Mouse (Mus musculus): ENCODE data around the gene Mzt1. TPM values are rescaled to one million over a fixed set of nuclear protein-coding genes. Genes with fewer than 3 reads are reported as not detected.
A peak's percentile ranks its signal among the peaks of the same experiment; 100 is the strongest.
"Not testable (repeated sequence)": the region's sequence is repeated elsewhere in the genome, so short reads cannot be mapped to it uniquely, and the experiment has no call there.

Mzt1 gene
- polyA plus RNA-seq, 1 experiment from 2014 or later = 104 TPM

GRCm38 (mm10) chr14:99044718-99045117, 1.2 kb downstream of the Mzt1 start:
- H3K9ac ChIP-seq (ENCODE audit: low read length) = peak overlapping the region; percentile 96
- H3K27me3 ChIP-seq (ENCODE audit: control insufficient read depth, insufficient read depth, low read length) = no peaks in the 10 kb centered on the region
- H3K9me3 ChIP-seq (ENCODE audit: control insufficient read depth, low read length) = no peaks in the 10 kb centered on the region
- H3K4me3 ChIP-seq (ENCODE audit: low read depth, low read length) = peak overlapping the region; percentile 97
- peaks cover 9% of the 10 kb centered on the region for H3K4me1 ChIP-seq (ENCODE audit: control insufficient read depth, insufficient read depth, low read length)
- DNase-seq (ENCODE audit: low spot score) (no peak), ATAC-seq (ENCODE audit: insufficient number of reproducible peaks, low FRiP score, low TSS enrichment, low read depth) (no peak)
- H3K36me3 ChIP-seq (ENCODE audit: control insufficient read depth, insufficient read depth, low read length) = no peaks in the 10 kb centered on the region
- H3K4me2 ChIP-seq (ENCODE audit: low read depth, severe bottlenecking) = peak overlapping the region; percentile 47
- H3K27ac ChIP-seq (replicated peaks; ENCODE audit: low read depth, low read length) = no peak overlapping the region
- WGBS = 12% methylated on average over 5 of the region's 5 CpGs

- Histone ChIP-seq H3K9me3 (ENCODE audit: control insufficient read depth, low read length) (no peaks in the 10 kb centered on the region), H3K9ac (ENCODE audit: low read length) (no peak overlapping the region; the same call in 1 of the 2 replicates), H3K36me3 (ENCODE audit: control insufficient read depth, insufficient read depth, low read length) (no peaks in the 10 kb centered on the region), H3K27ac (replicated peaks; ENCODE audit: low read depth, low read length) (no peak overlapping the region), H3K4me1 (ENCODE audit: control insufficient read depth, insufficient read depth, low read length) (peaks cover 9% of the 10 kb centered on the region), H3K27me3 (ENCODE audit: control insufficient read depth, insufficient read depth, low read length) (no peaks in the 10 kb centered on the region), H3K4me2 (ENCODE audit: low read depth, severe bottlenecking) (peak overlapping the region; percentile 47), H3K4me3 (ENCODE audit: low read depth, low read length) (0 out of 2 replicates have a peak overlapping the region, but pooled peaks have one; percentile 97)
- DNase-seq (ENCODE audit: low spot score) (no peak), ATAC-seq (ENCODE audit: insufficient number of reproducible peaks, low FRiP score, low TSS enrichment, low read depth) (no peak)
- WGBS = 44% methylated on average over 10 of the region's 10 CpGs
Measured at GRCm38 (mm10) chr14:99044096-99044495, 1.8 kb downstream of the Mzt1 start.

GRCm38 (mm10) chr14:99043499-99043898, 2.4 kb downstream of the Mzt1 start:
- no peaks in the 10 kb centered on the region for H3K9me3 ChIP-seq (ENCODE audit: control insufficient read depth, low read length)
- peak overlapping the region; percentile 47; the same call in 1 of the 2 replicates for H3K4me2 ChIP-seq (ENCODE audit: low read depth, severe bottlenecking)
- ATAC-seq (ENCODE audit: insufficient number of reproducible peaks, low FRiP score, low TSS enrichment, low read depth) (no peak), DNase-seq (ENCODE audit: low spot score) (no peak)
- no peak overlapping the region for H3K9ac ChIP-seq (ENCODE audit: low read length)
- H3K27me3 ChIP-seq (ENCODE audit: control insufficient read depth, insufficient read depth, low read length) = no peaks in the 10 kb centered on the region
- WGBS = 65% methylated on average over 1 of the region's 1 CpGs
- H3K4me3 ChIP-seq (ENCODE audit: low read depth, low read length) = no peak overlapping the region
- H3K27ac ChIP-seq (replicated peaks; ENCODE audit: low read depth, low read length) = no peak overlapping the region
- H3K36me3 ChIP-seq (ENCODE audit: control insufficient read depth, insufficient read depth, low read length) = no peaks in the 10 kb centered on the region
- H3K4me1 ChIP-seq (ENCODE audit: control insufficient read depth, insufficient read depth, low read length) = peaks cover 9% of the 10 kb centered on the region

GRCm38 (mm10) chr14:99041416-99041815, 4.5 kb downstream of the Mzt1 start:
- no peak for DNase-seq (ENCODE audit: low spot score)
- H3K4me2 ChIP-seq (ENCODE audit: low read depth, severe bottlenecking) = no peak overlapping the region
- no peaks in the 10 kb centered on the region for H3K27me3 ChIP-seq (ENCODE audit: control insufficient read depth, insufficient read depth, low read length)
- 77% methylated on average over 4 of the region's 4 CpGs for WGBS
- no peaks in the 10 kb centered on the region for H3K9me3 ChIP-seq (ENCODE audit: control insufficient read depth, low read length)
- H3K4me3 ChIP-seq (ENCODE audit: low read depth, low read length) = no peak overlapping the region
- no peaks in the 10 kb centered on the region for H3K36me3 ChIP-seq (ENCODE audit: control insufficient read depth, insufficient read depth, low read length)
- H3K27ac ChIP-seq (replicated peaks; ENCODE audit: low read depth, low read length) = no peak overlapping the region
- H3K4me1 ChIP-seq (ENCODE audit: control insufficient read depth, insufficient read depth, low read length) = peaks cover 9% of the 10 kb centered on the region
- ATAC-seq (ENCODE audit: insufficient number of reproducible peaks, low FRiP score, low TSS enrichment, low read depth) = no peak
- no peak overlapping the region for H3K9ac ChIP-seq (ENCODE audit: low read length)

- H3K27ac ChIP-seq (replicated peaks; ENCODE audit: low read depth, low read length); H3K9ac ChIP-seq (ENCODE audit: low read length); H3K27me3 ChIP-seq (ENCODE audit: control insufficient read depth, insufficient read depth, low read length); H3K4me3 ChIP-seq (ENCODE audit: low read depth, low read length); H3K36me3 ChIP-seq (ENCODE audit: control insufficient read depth, insufficient read depth, low read length); H3K4me2 ChIP-seq (ENCODE audit: low read depth, severe bottlenecking); H3K9me3 ChIP-seq (ENCODE audit: control insufficient read depth, low read length); ATAC-seq (ENCODE audit: insufficient number of reproducible peaks, low FRiP score, low TSS enrichment, low read depth); H3K4me1 ChIP-seq (ENCODE audit: control insufficient read depth, insufficient read depth, low read length): not testable (repeated sequence)
- 88% methylated on average over 5 of the region's 5 CpGs for WGBS
- DNase-seq (ENCODE audit: low spot score) = peak; percentile 15
Measured at GRCm38 (mm10) chr14:99039308-99039707, 6.6 kb downstream of the Mzt1 start.

GRCm38 (mm10) chr14:99037703-99038102, 8.2 kb downstream of the Mzt1 start:
- ATAC-seq (ENCODE audit: insufficient number of reproducible peaks, low FRiP score, low TSS enrichment, low read depth) = no peak
- no peaks in the 10 kb centered on the region for H3K9me3 ChIP-seq (ENCODE audit: control insufficient read depth, low read length)
- peaks cover 2% of the 10 kb centered on the region; the same call in 1 of the 2 replicates for H3K36me3 ChIP-seq (ENCODE audit: control insufficient read depth, insufficient read depth, low read length)
- no peak overlapping the region for H3K9ac ChIP-seq (ENCODE audit: low read length)
- no peaks in the 10 kb centered on the region for H3K27me3 ChIP-seq (ENCODE audit: control insufficient read depth, insufficient read depth, low read length)
- 95% methylated on average over 2 of the region's 2 CpGs for WGBS
- H3K4me1 ChIP-seq (ENCODE audit: control insufficient read depth, insufficient read depth, low read length) = no peaks in the 10 kb centered on the region
- H3K27ac ChIP-seq (replicated peaks; ENCODE audit: low read depth, low read length) = no peak overlapping the region
- H3K4me3 ChIP-seq (ENCODE audit: low read depth, low read length) = no peak overlapping the region
- H3K4me2 ChIP-seq (ENCODE audit: low read depth, severe bottlenecking) = no peak overlapping the region
- no peak for DNase-seq (ENCODE audit: low spot score)

GRCm38 (mm10) chr14:99036039-99036438, 9.9 kb downstream of the Mzt1 start:
- no peak for ATAC-seq (ENCODE audit: insufficient number of reproducible peaks, low FRiP score, low TSS enrichment, low read depth)
- H3K27ac ChIP-seq (replicated peaks; ENCODE audit: low read depth, low read length) = no peak overlapping the region
- H3K9ac ChIP-seq (ENCODE audit: low read length) = no peak overlapping the region
- H3K4me3 ChIP-seq (ENCODE audit: low read depth, low read length) = no peak overlapping the region
- no peaks in the 10 kb centered on the region for H3K9me3 ChIP-seq (ENCODE audit: control insufficient read depth, low read length)
- H3K36me3 ChIP-seq (ENCODE audit: control insufficient read depth, insufficient read depth, low read length) = peaks cover 2% of the 10 kb centered on the region; the same call in 1 of the 2 replicates
- H3K4me2 ChIP-seq (ENCODE audit: low read depth, severe bottlenecking) = no peak overlapping the region
- H3K4me1 ChIP-seq (ENCODE audit: control insufficient read depth, insufficient read depth, low read length) = no peaks in the 10 kb centered on the region
- WGBS = 72% methylated on average over 4 of the region's 4 CpGs
- DNase-seq (ENCODE audit: low spot score) = no peak
- no peaks in the 10 kb centered on the region for H3K27me3 ChIP-seq (ENCODE audit: control insufficient read depth, insufficient read depth, low read length)

GRCm38 (mm10) chr14:99034851-99035250, 11.1 kb downstream of the Mzt1 start:
- H3K4me1 ChIP-seq (ENCODE audit: control insufficient read depth, insufficient read depth, low read length); ATAC-seq (ENCODE audit: insufficient number of reproducible peaks, low FRiP score, low TSS enrichment, low read depth); H3K9ac ChIP-seq (ENCODE audit: low read length); H3K4me3 ChIP-seq (ENCODE audit: low read depth, low read length); H3K36me3 ChIP-seq (ENCODE audit: control insufficient read depth, insufficient read depth, low read length); DNase-seq (ENCODE audit: low spot score); H3K27me3 ChIP-seq (ENCODE audit: control insufficient read depth, insufficient read depth, low read length); H3K9me3 ChIP-seq (ENCODE audit: control insufficient read depth, low read length); H3K27ac ChIP-seq (replicated peaks; ENCODE audit: low read depth, low read length); H3K4me2 ChIP-seq (ENCODE audit: low read depth, severe bottlenecking): not testable (repeated sequence)
- 94% methylated on average over 8 of the region's 8 CpGs for WGBS

GRCm38 (mm10) chr14:99032596-99032995, 13.3 kb downstream of the Mzt1 start:
- no peak overlapping the region for H3K27ac ChIP-seq (replicated peaks; ENCODE audit: low read depth, low read length)
- H3K4me2 ChIP-seq (ENCODE audit: low read depth, severe bottlenecking) = no peak overlapping the region
- peak; percentile 20 for DNase-seq (ENCODE audit: low spot score)
- H3K36me3 ChIP-seq (ENCODE audit: control insufficient read depth, insufficient read depth, low read length) = peaks cover 2% of the 10 kb centered on the region; the same call in 1 of the 2 replicates
- no peak overlapping the region for H3K9ac ChIP-seq (ENCODE audit: low read length)
- H3K9me3 ChIP-seq (ENCODE audit: control insufficient read depth, low read length) = no peaks in the 10 kb centered on the region
- 81% methylated on average over 5 of the region's 5 CpGs for WGBS
- H3K4me1 ChIP-seq (ENCODE audit: control insufficient read depth, insufficient read depth, low read length) = no peaks in the 10 kb centered on the region
- H3K27me3 ChIP-seq (ENCODE audit: control insufficient read depth, insufficient read depth, low read length) = no peaks in the 10 kb centered on the region
- H3K4me3 ChIP-seq (ENCODE audit: low read depth, low read length) = no peak overlapping the region
- no peak for ATAC-seq (ENCODE audit: insufficient number of reproducible peaks, low FRiP score, low TSS enrichment, low read depth)

Data from limb, embryonic 11.5 days (tissue).